Mouse (Mus musculus) bone marrow macrophage, adult 2 months (primary cell): ENCODE measurements around the gene Zmynd11. TPM values are rescaled to one million over a fixed set of nuclear protein-coding genes. Genes with fewer than 3 reads are reported as not detected.

Experiments used
- H3K27ac ChIP-seq: 2 replicates; pipeline ENCODE4 v1.5.1; 2012; ENCODE audit warnings: low read depth, low read length; ENCODE audit not compliant: insufficient read depth
- H3K4me1 ChIP-seq: 2 replicates; pipeline ENCODE4 v1.6.1; 2012; ENCODE audit warnings: low read length; ENCODE audit not compliant: control insufficient read depth, insufficient read depth
- H3K4me3 ChIP-seq: 2 replicates; pipeline ENCODE4 v1.5.1; 2012; ENCODE audit warnings: mild to moderate bottlenecking, low read length, moderate library complexity; ENCODE audit not compliant: insufficient read depth
- CTCF ChIP-seq: IDR thresholded peaks from 2 replicates; pipeline ENCODE4 v1.5.1; 2012; ENCODE audit warnings: low read depth, mild to moderate bottlenecking, low read length, moderate library complexity
- POLR2A ChIP-seq: IDR thresholded peaks from 2 replicates; pipeline ENCODE4 v1.6.1; 2012; ENCODE audit warnings: mild to moderate bottlenecking, low read depth, low read length, borderline replicate concordance
- polyA plus RNA-seq: library from polyadenylated mRNA; stranded (reverse); fragments of >200 nt; gene quantifications from 2 replicates; pipeline ENCODE4 v1.2.4, GENCODE M21; 2012; ENCODE audit not compliant: missing spikeins, insufficient read depth, insufficient read length

Zmynd11 gene
- polyA plus RNA-seq, 1 experiment: 74.8 TPM

DNA sequence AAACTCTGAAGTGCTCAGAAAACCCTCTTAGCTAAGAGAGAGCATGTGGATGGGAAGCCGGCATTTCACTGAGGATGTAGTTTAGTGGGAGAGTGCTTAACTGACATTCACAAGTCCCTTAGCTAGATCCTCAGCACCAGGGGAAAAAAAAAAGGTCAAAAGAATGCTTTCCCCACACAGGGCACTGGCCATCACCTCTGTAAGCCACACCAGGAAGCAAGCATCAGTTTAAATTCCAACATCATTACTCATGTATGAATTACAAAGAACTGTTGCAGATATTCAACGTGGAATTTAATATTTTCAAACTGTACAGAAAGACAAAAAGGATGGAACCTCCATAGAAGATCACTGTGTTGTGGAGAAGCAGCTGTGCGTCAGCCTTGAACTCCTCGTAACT is 69.7 kb downstream of the Zmynd11 start:
- TF ChIP-seq POLR2A: no peak
- TF ChIP-seq CTCF: no peak
- Histone ChIP-seq H3K4me3 (no peak overlapping the region), H3K27ac (no peak overlapping the region), H3K4me1 (no peaks in the 10 kb centered on the region)

DNA sequence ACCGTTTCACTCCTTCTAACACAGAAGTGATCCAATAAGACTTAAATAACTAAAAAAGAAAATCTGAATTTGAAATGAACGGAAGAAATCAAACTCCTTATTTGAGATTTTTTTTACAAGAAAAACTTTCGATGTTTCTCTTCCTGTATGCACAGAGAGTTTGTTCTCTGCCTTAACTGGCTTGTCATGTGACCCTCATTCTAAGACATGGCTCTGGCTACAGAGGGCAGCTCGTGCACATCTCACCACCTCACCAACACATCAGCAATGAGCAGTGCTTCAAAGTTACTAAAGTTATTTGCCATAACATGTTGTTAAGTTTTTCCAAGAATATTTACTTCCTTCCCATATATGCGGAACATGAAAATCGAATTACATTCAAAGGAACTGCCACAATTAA is 70.5 kb downstream of the Zmynd11 start:
- TF ChIP-seq CTCF (no peak), POLR2A (no peak)
- Histone ChIP-seq H3K4me1 (no peaks in the 10 kb centered on the region), H3K4me3 (no peak overlapping the region), H3K27ac (no peak overlapping the region)

GRCm38 (mm10) chr13:9692876-9693275 is 72.3 kb downstream of the Zmynd11 start:
- TF ChIP-seq POLR2A: no peak
- no peak for TF ChIP-seq CTCF
- Histone ChIP-seq H3K4me3 (no peak overlapping the region), H3K27ac (no peak overlapping the region), H3K4me1 (no peaks in the 10 kb centered on the region)

- TF ChIP-seq CTCF (no peak), POLR2A (no peak)
- H3K4me1 ChIP-seq: no peaks in the 10 kb centered on the region
- H3K4me3 ChIP-seq: no peak overlapping the region
- no peak overlapping the region for H3K27ac ChIP-seq
Measured at GRCm38 (mm10) chr13:9689366-9689765, 75.8 kb downstream of the Zmynd11 start.

DNA sequence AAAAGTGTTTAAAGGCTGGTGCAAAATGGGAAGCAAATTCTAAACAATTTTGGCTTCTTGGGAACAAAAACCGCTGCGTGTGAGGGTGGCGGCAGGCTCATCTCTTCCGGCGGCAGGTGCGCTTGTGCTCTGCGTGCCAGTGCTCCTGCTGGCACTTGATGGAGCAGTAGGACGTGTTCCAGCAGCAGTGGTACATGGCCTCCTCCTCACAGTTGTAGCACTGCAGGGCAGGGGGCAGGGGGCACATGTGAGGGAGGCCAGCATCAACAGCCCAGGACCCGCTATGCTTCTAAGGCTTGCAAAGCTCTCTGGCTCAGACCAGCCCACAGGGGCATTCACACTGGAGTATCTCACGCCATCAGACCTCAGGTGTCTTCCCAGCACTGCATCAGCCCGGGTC is 78.4 kb downstream of the Zmynd11 start:
- no peaks in the 10 kb centered on the region for H3K4me1 ChIP-seq
- no peak overlapping the region for H3K4me3 ChIP-seq
- no peak for TF ChIP-seq CTCF
- TF ChIP-seq POLR2A: no peak
- no peak overlapping the region for H3K27ac ChIP-seq

GRCm38 (mm10) chr13:9686261-9686660 is 78.9 kb downstream of the Zmynd11 start:
- no peak for TF ChIP-seq CTCF
- no peak for TF ChIP-seq POLR2A
- H3K27ac ChIP-seq: no peak overlapping the region
- H3K4me3 ChIP-seq: no peak overlapping the region
- no peaks in the 10 kb centered on the region for H3K4me1 ChIP-seq

GRCm38 (mm10) chr13:9684153-9684923 is 80.8 kb downstream of the Zmynd11 start:
- Histone ChIP-seq H3K4me3 (no peak overlapping the region), H3K4me1 (no peaks in the 10 kb centered on the region), H3K27ac (no peak overlapping the region)
- TF ChIP-seq CTCF (no peak), POLR2A (no peak)

DNA sequence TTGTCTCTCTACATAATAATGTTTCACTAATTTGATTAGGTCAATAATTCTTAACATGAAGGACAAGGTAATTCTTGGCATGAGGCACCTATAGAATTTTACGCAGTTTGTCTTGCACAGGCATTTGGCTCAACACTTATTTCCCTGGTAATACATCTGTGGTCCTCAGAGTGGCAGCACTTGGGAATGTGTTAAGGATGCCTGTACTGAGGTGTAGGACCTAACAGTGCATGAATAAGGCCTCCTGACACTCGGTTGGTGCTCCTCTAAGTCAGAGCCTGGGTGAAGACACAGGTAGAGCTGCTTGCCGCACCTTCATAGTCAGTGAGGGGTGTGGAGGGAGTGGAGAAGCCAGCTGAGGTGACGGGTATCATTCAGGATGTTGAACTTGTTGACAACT is 81.8 kb downstream of the Zmynd11 start:
- TF ChIP-seq POLR2A (no peak), CTCF (no peak)
- Histone ChIP-seq H3K27ac (no peak overlapping the region), H3K4me1 (no peaks in the 10 kb centered on the region), H3K4me3 (no peak overlapping the region)

DNA sequence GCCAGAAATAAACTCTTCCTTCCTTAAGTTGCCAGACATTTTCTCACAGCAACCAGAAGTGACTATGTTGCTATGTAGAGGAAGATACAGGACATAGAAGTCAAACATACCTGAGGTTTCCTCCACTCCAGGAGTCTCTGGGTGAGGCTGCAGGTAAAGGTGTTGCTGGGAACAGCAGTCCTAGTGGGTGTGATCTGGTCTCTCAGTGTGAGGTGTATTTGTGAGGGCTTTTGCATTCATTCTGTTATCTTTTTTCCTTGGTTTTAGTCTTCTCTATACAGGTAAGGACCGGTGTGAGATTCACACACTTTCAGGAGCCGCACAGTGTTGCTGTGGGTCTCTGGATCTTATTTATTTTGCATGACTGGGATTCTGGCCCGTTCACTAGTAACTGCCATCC is 83.6 kb downstream of the Zmynd11 start:
- Histone ChIP-seq H3K27ac (no peak overlapping the region), H3K4me1 (no peaks in the 10 kb centered on the region), H3K4me3 (no peak overlapping the region)
- TF ChIP-seq CTCF: no peak
- TF ChIP-seq POLR2A: no peak

DNA sequence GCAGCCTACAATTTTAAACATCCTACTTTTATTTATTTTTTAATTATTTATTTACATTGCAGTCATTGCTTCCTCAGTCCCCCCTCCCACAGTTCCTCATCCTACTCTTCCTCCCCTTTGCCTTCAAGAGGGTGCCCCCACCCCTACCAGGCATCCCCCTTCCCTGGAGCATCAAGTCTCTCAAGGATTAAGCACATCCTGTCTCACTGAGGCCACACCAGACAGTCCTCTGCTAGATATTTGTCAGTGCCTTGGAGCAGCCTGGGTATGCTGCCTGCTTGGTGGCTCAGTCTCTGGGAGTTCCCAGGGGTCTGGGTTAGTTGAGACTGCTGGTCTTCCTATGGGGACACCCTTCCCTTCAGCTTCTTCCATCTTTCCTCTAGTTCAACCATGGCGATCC is 91.0 kb downstream of the Zmynd11 start:
- H3K27ac ChIP-seq: no peak overlapping the region

More for the DNA sequence above, 91.0 kb downstream of the Zmynd11 start:
- no peaks in the 10 kb centered on the region for H3K4me1 ChIP-seq
- TF ChIP-seq POLR2A (no peak), CTCF (no peak)
- H3K4me3 ChIP-seq: no peak overlapping the region
